Mouse (Mus musculus) cerebellum, adult 9-10 months (tissue): ENCODE measurements around the gene Foxk2.
A peak's percentile ranks its signal among the peaks of the same experiment; 100 is the strongest.
"Not testable (repeated sequence)": the region's sequence is repeated elsewhere in the genome, so short reads cannot be mapped to it uniquely, and the experiment has no call there.

ENCODE experiments used
- DNase-seq: peaks from one replicate; pipeline ENCODE4 v3.0.0; 2022

The Foxk2 gene

DNA sequence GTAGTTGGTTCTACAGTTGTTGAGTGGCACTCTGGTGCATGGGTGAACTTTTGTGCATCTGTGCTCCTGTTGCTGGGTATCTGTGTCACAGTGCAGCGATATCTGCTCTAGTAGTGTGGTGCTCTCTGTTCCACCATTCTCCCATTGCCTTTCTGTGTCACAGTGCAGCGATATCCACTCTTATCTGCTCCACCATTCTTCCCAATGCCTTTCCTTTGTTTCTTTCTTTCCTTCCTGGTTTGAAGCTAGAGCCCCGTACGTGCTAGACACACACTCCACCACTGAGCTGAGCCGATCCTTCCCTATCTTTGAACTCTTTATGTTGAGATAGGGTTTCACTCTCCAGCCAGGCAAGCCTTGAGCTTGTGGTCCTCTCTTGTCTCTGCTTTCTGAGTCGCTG is 23.1 kb downstream of the Foxk2 start:
- DNase-seq: no peak

- no peak for DNase-seq
Measured at GRCm38 (mm10) chr11:121289859-121290258, 30.1 kb downstream of the Foxk2 start.

DNA sequence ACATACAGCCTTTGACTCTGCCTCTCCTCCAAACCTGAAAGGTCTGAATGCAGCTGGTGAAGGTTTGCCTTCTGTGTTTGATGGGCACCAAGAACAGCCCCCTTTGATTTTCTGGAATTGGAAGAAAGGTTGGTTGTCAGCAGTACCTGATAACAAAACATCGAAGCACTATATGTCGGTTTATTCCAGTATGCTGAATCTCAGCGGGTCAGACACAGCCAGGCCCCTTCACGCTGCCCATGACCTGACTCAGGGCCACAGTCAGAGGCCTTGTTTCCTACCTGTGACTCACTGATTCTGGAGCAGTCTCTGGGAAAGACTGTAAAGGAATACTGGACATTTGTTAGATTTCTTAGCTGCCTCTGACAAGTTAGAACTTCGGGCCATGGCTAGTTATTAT is 35.0 kb downstream of the Foxk2 start:
- DNase-seq: no peak

DNA sequence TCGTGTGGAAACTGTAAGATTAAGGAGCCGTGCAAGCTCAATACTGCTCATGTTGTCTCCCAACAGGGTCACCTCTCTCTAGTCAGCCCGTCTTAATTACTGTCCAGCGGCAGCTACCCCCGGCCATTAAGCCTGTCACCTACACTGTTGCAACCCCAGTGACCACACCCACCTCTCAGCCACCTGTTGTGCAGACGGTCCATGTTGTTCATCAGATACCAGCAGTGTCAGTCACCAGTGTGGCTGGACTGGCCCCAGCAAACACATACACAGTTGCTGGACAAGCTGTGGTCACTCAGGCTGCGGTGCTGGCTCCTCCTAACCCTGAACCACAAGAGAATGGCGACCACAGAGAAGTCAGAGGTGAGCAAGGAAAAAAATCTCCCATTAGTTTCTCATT is 38.7 kb downstream of the Foxk2 start:
- no peak for DNase-seq

DNA sequence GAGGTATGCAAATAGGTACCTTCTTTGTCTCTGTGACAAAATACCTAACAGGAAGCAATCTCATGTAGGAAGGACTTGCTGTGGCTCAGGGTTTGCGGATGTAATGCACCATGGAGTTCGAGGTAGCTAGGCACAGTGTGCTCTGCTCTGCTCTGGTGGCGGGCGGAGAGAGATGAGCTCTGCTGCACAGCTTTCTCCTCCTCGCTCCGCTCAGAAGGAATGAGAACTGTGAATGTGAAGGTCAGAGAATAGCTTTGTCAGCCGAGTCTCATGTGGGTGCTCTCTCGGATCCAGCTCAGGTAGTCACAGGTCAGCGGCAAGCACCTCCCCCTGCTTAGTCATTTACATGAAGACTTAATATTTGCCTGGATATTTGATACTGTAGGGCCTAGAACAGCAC is 40.5 kb downstream of the Foxk2 start:
- DNase-seq: no peak

DNA sequence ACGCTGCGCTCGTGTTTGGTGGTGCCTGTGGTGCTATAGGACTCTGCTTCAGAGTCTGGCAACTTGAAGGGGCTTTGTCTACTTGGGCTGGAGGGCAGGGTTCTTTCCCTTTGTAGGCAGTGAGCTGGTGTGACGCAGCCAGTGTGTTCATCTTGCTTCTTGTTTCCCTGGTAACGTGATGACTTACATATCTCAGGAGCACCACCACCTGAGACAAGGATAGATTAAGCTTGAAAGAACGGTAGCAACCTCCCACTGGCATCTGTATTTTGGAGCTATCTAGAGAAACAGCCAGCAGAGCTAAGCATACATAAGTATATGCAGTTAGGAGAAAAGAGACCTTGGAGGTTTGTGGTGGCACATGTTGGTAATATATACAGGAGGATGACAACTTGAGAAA is 45.6 kb downstream of the Foxk2 start:
- no peak for DNase-seq

GRCm38 (mm10) chr11:121306608-121307007 is 46.8 kb downstream of the Foxk2 start:
- no peak for DNase-seq

- not testable (repeated sequence) for DNase-seq
Measured at GRCm38 (mm10) chr11:121307712-121308111, 47.9 kb downstream of the Foxk2 start.

GRCm38 (mm10) chr11:121326034-121326433 is 66.2 kb downstream of the Foxk2 start:
- DNase-seq: no peak

DNA sequence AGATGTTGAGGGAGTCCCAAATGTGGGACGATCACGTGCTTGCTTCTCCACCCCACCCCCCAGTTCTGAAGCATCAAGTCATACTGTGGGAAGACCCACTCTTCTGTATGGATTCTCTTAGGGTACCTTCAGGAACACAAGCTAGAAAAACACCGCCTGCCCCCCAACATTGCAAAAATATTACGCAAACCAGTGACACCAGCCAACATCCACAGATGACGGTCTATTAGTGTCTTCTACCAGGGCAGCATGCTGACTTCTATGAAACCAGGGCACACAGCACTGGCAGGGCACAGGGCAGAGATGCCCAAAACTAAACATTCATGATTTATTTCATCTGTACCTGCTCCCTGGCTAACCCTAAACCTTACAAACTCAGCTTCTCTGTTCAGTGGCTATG is 66.9 kb downstream of the Foxk2 start:
- DNase-seq: no peak

DNA sequence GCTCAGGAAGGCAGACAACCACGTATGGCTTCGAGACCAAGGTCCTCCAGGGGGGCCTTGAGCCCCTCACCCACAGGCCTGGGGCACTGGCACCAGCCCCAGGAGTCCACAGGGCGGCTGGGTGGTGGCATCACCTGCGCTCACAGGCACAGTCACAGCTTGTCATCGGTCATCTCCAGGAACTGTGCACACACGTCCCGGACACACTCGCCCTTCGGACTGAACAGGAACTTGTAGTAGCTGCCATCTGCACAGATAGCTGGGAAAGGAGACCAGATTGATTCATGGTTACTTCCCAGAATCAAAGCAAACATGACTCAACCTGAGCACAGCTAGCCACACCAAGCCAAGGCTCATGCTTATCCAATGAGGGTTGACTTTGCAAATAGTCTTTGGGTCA is 68.4 kb downstream of the Foxk2 start:
- no peak for DNase-seq

GRCm38 (mm10) chr11:121328619-121329018 is 68.8 kb downstream of the Foxk2 start:
- DNase-seq: no peak

GRCm38 (mm10) chr11:121331641-121332040 is 71.9 kb downstream of the Foxk2 start:
- DNase-seq: no peak

- DNase-seq: no peak
Measured at GRCm38 (mm10) chr11:121339647-121340046, 79.9 kb downstream of the Foxk2 start.

DNA sequence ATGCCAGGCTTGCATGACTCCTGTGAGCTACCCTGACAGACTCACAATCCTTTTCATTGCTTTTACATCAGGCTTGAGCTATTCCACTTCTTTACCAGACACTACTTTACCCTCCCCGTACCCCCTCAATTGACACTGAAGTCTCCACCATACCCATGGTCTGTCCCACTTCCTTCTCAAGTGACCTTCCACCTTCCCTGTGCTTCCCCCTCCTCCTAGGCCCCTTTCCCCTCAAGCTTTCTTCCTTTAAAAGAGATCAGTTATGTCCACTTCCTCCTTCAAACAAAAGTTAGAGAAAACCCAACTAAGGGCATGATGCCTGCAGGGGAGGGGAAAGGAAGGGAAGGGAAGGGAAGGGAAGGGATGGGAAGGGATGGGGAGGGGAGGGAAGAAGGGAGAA is 80.5 kb downstream of the Foxk2 start:
- no peak for DNase-seq

- DNase-seq: not testable (repeated sequence)
Measured at GRCm38 (mm10) chr11:121342423-121342822, 82.6 kb downstream of the Foxk2 start.

GRCm38 (mm10) chr11:121347036-121347435 is 87.2 kb downstream of the Foxk2 start:
- no peak for DNase-seq

- no peak for DNase-seq
Measured at GRCm38 (mm10) chr11:121348166-121348565, 88.4 kb downstream of the Foxk2 start.

- DNase-seq: not testable (repeated sequence)
Measured at GRCm38 (mm10) chr11:121348727-121349126, 88.9 kb downstream of the Foxk2 start.

DNA sequence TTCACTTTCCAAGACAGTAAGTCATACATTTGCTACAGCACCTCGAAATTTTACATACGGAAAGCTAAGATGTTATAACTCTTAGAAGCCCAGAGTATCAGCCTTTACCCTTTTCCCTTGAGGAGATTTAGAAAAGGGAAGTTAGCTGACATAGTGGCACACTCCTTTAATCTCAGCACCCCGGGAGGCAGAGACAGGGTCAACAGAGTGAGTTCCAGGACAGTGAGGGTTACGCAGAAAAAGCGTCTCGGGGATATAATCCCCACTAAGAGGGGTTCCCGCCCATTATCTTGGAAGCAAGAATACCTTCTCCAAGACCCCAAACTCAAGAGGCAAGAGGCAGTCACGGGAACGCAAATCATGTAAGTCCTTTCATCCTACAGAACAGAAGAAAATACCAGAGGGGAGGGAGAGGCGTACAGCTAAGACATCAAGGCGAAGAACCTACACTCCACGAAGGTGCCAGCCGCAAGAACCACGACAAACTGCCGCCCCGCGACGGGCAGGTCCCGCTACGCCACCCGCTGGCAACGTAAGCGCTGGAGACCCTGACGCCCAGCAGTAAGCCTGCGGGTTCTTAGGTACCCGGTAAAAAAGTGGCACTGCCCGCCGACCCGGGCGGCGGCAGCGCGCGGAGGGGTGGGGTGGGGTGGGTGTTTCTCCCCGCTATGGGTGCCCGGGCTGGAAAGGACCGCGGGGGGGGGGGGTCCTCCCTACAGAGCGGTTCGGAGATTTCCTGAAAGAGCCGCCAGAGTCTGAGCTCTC is 93.7 kb downstream of the Foxk2 start:
- peak; percentile 33 for DNase-seq

DNA sequence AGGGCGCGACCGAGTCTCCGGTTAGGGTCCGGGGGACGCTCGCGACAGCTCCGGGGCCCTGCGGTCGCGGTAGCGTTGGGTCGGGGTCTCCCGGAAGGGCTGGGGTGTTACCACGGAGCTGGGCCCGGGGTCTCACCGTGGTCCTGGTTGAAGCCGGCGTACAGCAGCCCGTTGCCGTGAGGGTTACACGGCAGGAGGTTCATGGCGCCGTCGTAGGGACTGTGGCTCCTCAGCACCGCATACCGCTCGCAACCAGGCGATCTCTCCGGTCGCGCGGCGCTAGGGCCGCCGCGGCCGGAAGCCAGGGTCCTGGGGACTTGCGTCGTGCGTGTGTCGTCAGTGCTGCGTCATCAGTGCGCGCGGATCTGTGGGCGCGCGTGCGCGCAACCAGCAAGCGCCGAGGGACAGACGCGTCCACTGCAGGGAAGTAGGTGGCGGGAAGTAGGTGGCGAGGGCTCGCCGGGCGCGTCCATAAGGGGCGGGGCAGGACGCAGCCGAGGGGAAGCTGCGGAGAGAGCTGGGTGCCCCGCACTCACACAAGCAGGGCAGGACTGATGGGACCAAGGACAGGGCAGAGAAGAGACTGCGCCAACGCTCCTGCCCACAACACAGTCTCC is 94.4 kb downstream of the Foxk2 start, which contains the start of gene Wdr45b:
Wdr45b (minus strand) TSS at position 355 of the 617 bp plus-strand sequence.
- peak; percentile 97 for DNase-seq
